Mouse (Mus musculus) MEL (cell line): ENCODE results near the gene Tspan9. TPM values are rescaled to one million over a fixed set of nuclear protein-coding genes. Genes with fewer than 3 reads are reported as not detected.

Experiments
- DNase-seq: peaks from one replicate; pipeline ENCODE4 v3.0.0; 2011; ENCODE audit warnings: low read depth, low spot score
- H3K27ac ChIP-seq: 2 replicates; pipeline ENCODE4 v1.5.1; 2012; ENCODE audit warnings: low read depth, mild to moderate bottlenecking, control low read depth, low read length, moderate library complexity; ENCODE audit not compliant: control insufficient read depth
- H3K27me3 ChIP-seq, 2 experiments: fragments of 150-350 bp in 1 of 2; sonication (generic) in 1 of 2; 2 replicates each; pipeline ENCODE4 v1.6.1; 2012; ENCODE audit warnings: low read length in 2 of 2, mild to moderate bottlenecking in 2 of 2, improper control_type of control experiment in 1 of 2, moderate library complexity in 1 of 2; ENCODE audit not compliant: insufficient read depth in 2 of 2, control insufficient read depth in 1 of 2
- H3K36me3 ChIP-seq, 2 experiments: 2 replicates each; pipeline ENCODE4 v1.6.1; 2012 to 2014; ENCODE audit warnings: low read length in 2 of 2, improper control_type of control experiment in 1 of 2, inconsistent platforms in 1 of 2, mild to moderate bottlenecking in 1 of 2; ENCODE audit not compliant: insufficient read depth in 2 of 2, control insufficient read depth in 1 of 2
- H3K4me1 ChIP-seq, 2 experiments: fragments of 150-350 bp in 1 of 2; sonication (generic) in 1 of 2; 2 replicates each; pipeline ENCODE4 v1.6.1; 2012; ENCODE audit warnings: low read length in 2 of 2, improper control_type of control experiment in 1 of 2, mild to moderate bottlenecking in 1 of 2; ENCODE audit not compliant: insufficient read depth in 2 of 2, control insufficient read depth in 1 of 2
- H3K4me3 ChIP-seq, 2 experiments: fragments of 150-350 bp in 1 of 2; sonication (generic) in 1 of 2; 2 replicates each; pipeline ENCODE4 v1.5.1; 2012; ENCODE audit warnings: low read depth in 2 of 2, low read length in 2 of 2, mild to moderate bottlenecking in 2 of 2, moderate library complexity in 2 of 2, control low read depth in 1 of 2, improper control_type of control experiment in 1 of 2; ENCODE audit not compliant: control insufficient read depth in 1 of 2, insufficient read depth in 1 of 2
- H3K79me2 ChIP-seq: 2 replicates; pipeline ENCODE4 v1.6.1; 2012; ENCODE audit warnings: mild to moderate bottlenecking, low read length, moderate library complexity; ENCODE audit not compliant: control insufficient read depth, poor library complexity, insufficient read depth
- H3K9ac ChIP-seq: 2 replicates; pipeline ENCODE4 v1.6.1; 2012; ENCODE audit warnings: low read depth, mild to moderate bottlenecking, control low read depth, low read length, moderate library complexity; ENCODE audit not compliant: control insufficient read depth, poor library complexity, severe bottlenecking
- H3K9me3 ChIP-seq: fragments of 150-350 bp; sonication (generic); replicated peaks from 2 replicates; pipeline ENCODE4 v1.6.1; 2012; ENCODE audit warnings: mild to moderate bottlenecking, low read length, improper control_type of control experiment, moderate library complexity; ENCODE audit not compliant: insufficient read depth
- CTCF ChIP-seq, 3 experiments: IDR thresholded peaks in 2 of 3; conservative IDR thresholded peaks in 1 of 3; 2 replicates each; pipeline ENCODE4 v1.5.1; 2011 to 2012; ENCODE audit warnings: low read length in 3 of 3, low read depth in 2 of 3, mild to moderate bottlenecking in 2 of 3, improper control_type of control experiment in 1 of 3, inconsistent platforms in 1 of 3, mixed read lengths in 1 of 3, moderate library complexity in 1 of 3; ENCODE audit not compliant: control insufficient read depth in 1 of 3, insufficient read depth in 1 of 3, poor library complexity in 1 of 3, severe bottlenecking in 1 of 3
- GABPA ChIP-seq: IDR thresholded peaks from 2 replicates; pipeline ENCODE4 v1.6.1; 2012; ENCODE audit warnings: low read depth, mild to moderate bottlenecking, inconsistent platforms, low read length, improper control_type of control experiment, moderate library complexity
- MAX ChIP-seq: IDR thresholded peaks from 2 replicates; pipeline ENCODE4 v1.6.1; 2011; ENCODE audit warnings: low read length, improper control_type of control experiment
- NELFE ChIP-seq: IDR thresholded peaks from 2 replicates; pipeline ENCODE4 v1.6.1; 2011; ENCODE audit warnings: low read depth, low read length, improper control_type of control experiment
- ZKSCAN1 ChIP-seq: IDR thresholded peaks from 2 replicates; pipeline ENCODE4 v1.6.1; 2012; ENCODE audit warnings: low read depth, mild to moderate bottlenecking, inconsistent platforms, low read length, improper control_type of control experiment, moderate library complexity
- ZMIZ1 ChIP-seq: IDR thresholded peaks from 2 replicates; pipeline ENCODE4 v1.6.1; 2012; ENCODE audit warnings: low read depth, mild to moderate bottlenecking, inconsistent platforms, low read length, improper control_type of control experiment, moderate library complexity
- ZNF384 ChIP-seq: IDR thresholded peaks from 2 replicates; pipeline ENCODE4 v1.6.1; 2012; ENCODE audit warnings: low read depth, mild to moderate bottlenecking, inconsistent platforms, low read length, improper control_type of control experiment
- polyA plus RNA-seq, 2 experiments: library from polyadenylated mRNA; stranded (reverse) in 1 of 2; unstranded in 1 of 2; fragments of >175 nt in 1 of 2; fragments of >200 nt in 1 of 2; gene quantifications; 2 replicates each; pipeline versions ENCODE4 v1.2.1 to v1.2.4; 2012; ENCODE audit warnings: low replicate concordance in 2 of 2, low read depth in 1 of 2; ENCODE audit not compliant: insufficient read length in 2 of 2, insufficient read depth in 1 of 2, missing spikeins in 1 of 2
- total RNA-seq: library from RNA; depleted of rRNA; stranded (reverse); fragments of 300-350 nt; gene quantifications from 2 replicates; pipeline ENCODE4 v1.2.3, GENCODE M21; 2012

Tspan9 gene
- total and polyA plus RNA-seq, 3 experiments: 0.08 to 3.4 TPM; not detected in 1

- no peak for TF ChIP-seq ZNF384
Observed at GRCm38 (mm10) chr6:128031096-128031495, 112.3 kb downstream of the Tspan9 start (continued).

GRCm38 (mm10) chr6:128030475-128030874 is 112.9 kb downstream of the Tspan9 start:
- no peaks in the 10 kb centered on the region for H3K4me1 ChIP-seq
- no peaks in the 10 kb centered on the region for H3K36me3 ChIP-seq
- H3K27me3 ChIP-seq: no peaks in the 10 kb centered on the region
- no peak overlapping the region for H3K4me3 ChIP-seq
- no peak overlapping the region for H3K27ac ChIP-seq
- H3K9ac ChIP-seq: no peak overlapping the region
- DNase-seq: no peak
- no peaks in the 10 kb centered on the region for H3K79me2 ChIP-seq
- H3K9me3 ChIP-seq: no peaks in the 10 kb centered on the region
- no peak for TF ChIP-seq NELFE
- TF ChIP-seq GABPA: no peak
- TF ChIP-seq ZKSCAN1: no peak
- TF ChIP-seq, all 39 proteins: peak for 0

GRCm38 (mm10) chr6:128029517-128030348 is 113.7 kb downstream of the Tspan9 start:
- no peaks in the 10 kb centered on the region for H3K27me3 ChIP-seq
- no peaks in the 10 kb centered on the region for H3K36me3 ChIP-seq
- no peak overlapping the region for H3K4me3 ChIP-seq
- H3K9me3 ChIP-seq: no peaks in the 10 kb centered on the region
- H3K9ac ChIP-seq: no peak overlapping the region
- no peak for TF ChIP-seq ZNF384
- DNase-seq: no peak
- H3K79me2 ChIP-seq: no peaks in the 10 kb centered on the region
- H3K4me1 ChIP-seq: no peaks in the 10 kb centered on the region
- H3K27ac ChIP-seq: no peak overlapping the region

GRCm38 (mm10) chr6:128028116-128028940 is 115.1 kb downstream of the Tspan9 start:
- no peaks in the 10 kb centered on the region for H3K36me3 ChIP-seq
- TF ChIP-seq ZMIZ1: no peak
- TF ChIP-seq CTCF (IDR thresholded peaks at IDR 0.05 in 2 of 3, conservative IDR thresholded peaks at IDR 0.05 in 1 of 3; ENCODE audit: control insufficient read depth in 1 of 3, insufficient read depth in 1 of 3, low read depth in 2 of 3, low read length in 3 of 3, poor library complexity in 1 of 3, severe bottlenecking in 1 of 3): 0 out of 6 replicates have a peak, but pooled peaks of 1 of the 3 experiments have one; percentile 5
- no peak for TF ChIP-seq MAX
- DNase-seq: no peak
- no peaks in the 10 kb centered on the region for H3K27me3 ChIP-seq
- no peak overlapping the region for H3K27ac ChIP-seq
- H3K9me3 ChIP-seq: no peaks in the 10 kb centered on the region
- H3K4me1 ChIP-seq: no peaks in the 10 kb centered on the region
- H3K79me2 ChIP-seq: no peaks in the 10 kb centered on the region
- no peak overlapping the region for H3K9ac ChIP-seq
- H3K4me3 ChIP-seq: no peak overlapping the region
